Mouse (Mus musculus) heart, embryonic 11.5 days (tissue): Measurements from ENCODE around the gene 2610028H24Rik. TPM values are rescaled to one million over a fixed set of nuclear protein-coding genes. Genes with fewer than 3 reads are reported as not detected.

Source experiments
- ATAC-seq: fragments of 200-750 bp; cut with Nextera tagmentation; replicated peaks from 2 replicates; pipeline ENCODE4 v1.8.0; 2017; ENCODE audit warnings: moderate library complexity; ENCODE audit not compliant: insufficient number of reproducible peaks, low FRiP score, low TSS enrichment
- H3K27ac ChIP-seq: fragments of 300-500 bp; sonication (generic); 2 replicates; pipeline ENCODE4 v1.5.1; 2014; ENCODE audit warnings: mild to moderate bottlenecking, low read depth, low read length
- H3K27me3 ChIP-seq: fragments of 300-500 bp; sonication (generic); 2 replicates; pipeline ENCODE4 v1.6.1; 2014; ENCODE audit warnings: mild to moderate bottlenecking, low read length, mixed read lengths; ENCODE audit not compliant: control insufficient read depth, insufficient read depth
- H3K36me3 ChIP-seq: fragments of 300-500 bp; sonication (generic); 2 replicates; pipeline ENCODE4 v1.6.1; 2014; ENCODE audit warnings: mild to moderate bottlenecking, low read length, moderate library complexity, mixed read lengths; ENCODE audit not compliant: control insufficient read depth, insufficient read depth
- H3K4me1 ChIP-seq: fragments of 300-500 bp; sonication (generic); 2 replicates; pipeline ENCODE4 v1.6.1; 2014; ENCODE audit warnings: low read length; ENCODE audit not compliant: control insufficient read depth, insufficient read depth
- H3K4me2 ChIP-seq: fragments of 300-500 bp; sonication (generic); 2 replicates; pipeline ENCODE4 v1.6.1; 2014; ENCODE audit warnings: mild to moderate bottlenecking, moderate library complexity
- H3K4me3 ChIP-seq: fragments of 300-500 bp; sonication (generic); 2 replicates; pipeline ENCODE4 v1.5.1; 2014; ENCODE audit warnings: low read depth, low read length
- H3K9ac ChIP-seq: fragments of 300-500 bp; sonication (generic); 2 replicates; pipeline ENCODE4 v1.6.1; 2014; ENCODE audit warnings: mild to moderate bottlenecking, low read depth, low read length, moderate library complexity
- H3K9me3 ChIP-seq: fragments of 300-500 bp; sonication (generic); replicated peaks from 2 replicates; pipeline ENCODE4 v1.6.1; 2016; ENCODE audit warnings: low read length; ENCODE audit not compliant: control insufficient read depth
- WGBS: fragments of 180-500 bp; shearing (Covaris S2); extraction: QIAGEN DNeasy Blood & Tissue Kit; methylation state at CpG from one replicate; pipeline ENCODE4 v1.1.7; 2014; ENCODE audit not compliant: insufficient replicate concordance; 5-methylcytosine and 5-hydroxymethylcytosine counted together
- polyA plus RNA-seq: library from polyadenylated mRNA; unstranded; fragments of >200 nt; fragmentation: Nextera tagmentation; extraction: Ambion mirVana; gene quantifications from 2 replicates; pipeline ENCODE4 v1.2.1, GENCODE M21; 2014

Gene 2610028H24Rik
- polyA plus RNA-seq, 1 experiment from 2014 or later, result not detected

DNA sequence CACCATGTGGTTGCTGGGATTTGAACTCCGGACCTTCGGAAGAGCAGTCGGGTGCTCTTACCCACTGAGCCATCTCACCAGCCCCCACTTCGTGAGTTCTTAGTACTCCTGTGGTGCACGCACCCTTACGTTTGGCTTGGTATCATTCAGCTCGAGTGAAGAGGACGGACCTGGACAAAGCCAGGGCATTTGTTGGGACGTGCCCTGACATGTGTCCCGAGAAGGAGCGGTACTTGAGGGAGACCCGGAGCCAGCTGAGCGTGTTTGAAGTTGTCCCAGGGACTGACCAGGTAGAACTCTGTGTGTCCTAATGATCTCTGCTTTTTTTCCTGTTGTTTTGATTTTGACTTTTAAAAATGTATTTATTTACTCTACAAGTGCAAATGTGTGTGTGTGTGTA lies 32.0 kb downstream of the 2610028H24Rik start:
- no peak overlapping the region for H3K27ac ChIP-seq

DNA sequence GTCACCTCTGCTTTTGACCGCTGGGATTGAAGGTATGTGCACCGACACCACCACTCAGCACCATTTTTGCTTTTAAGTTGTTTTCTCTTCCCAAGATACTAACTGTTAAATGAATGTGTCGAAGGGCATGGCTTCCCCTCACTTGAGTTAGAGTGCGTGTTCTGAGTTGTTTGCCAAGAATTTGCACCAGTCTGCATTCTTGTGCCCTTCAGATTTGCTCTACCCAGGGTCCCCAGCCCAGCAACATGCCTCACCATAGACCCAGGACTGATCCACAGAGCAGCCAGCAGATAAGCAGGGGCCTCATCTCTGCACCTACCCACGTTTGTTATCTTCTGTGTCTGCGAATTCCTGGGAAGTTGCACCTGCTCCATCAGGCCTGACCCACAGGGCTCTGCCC lies 32.6 kb downstream of the 2610028H24Rik start:
- no peak for ATAC-seq
- no peak overlapping the region for H3K9ac ChIP-seq
- no peaks in the 10 kb centered on the region for H3K4me1 ChIP-seq
- H3K4me3 ChIP-seq, result no peak overlapping the region
- peaks cover 40% of the 10 kb centered on the region for H3K36me3 ChIP-seq
- H3K9me3 ChIP-seq, result no peaks in the 10 kb centered on the region
- WGBS, result 71% methylated on average over 6 of the region's 6 CpGs
- H3K4me2 ChIP-seq, result no peak overlapping the region
- no peak overlapping the region for H3K27ac ChIP-seq
- no peaks in the 10 kb centered on the region for H3K27me3 ChIP-seq

More for the DNA sequence above, 32.0 kb downstream of the 2610028H24Rik start:
- H3K27me3 ChIP-seq, result no peaks in the 10 kb centered on the region
- H3K9ac ChIP-seq, result no peak overlapping the region
- no peak overlapping the region for H3K4me3 ChIP-seq
- WGBS, result 90% methylated on average over 13 of the region's 13 CpGs
- ATAC-seq, result no peak
- no peaks in the 10 kb centered on the region for H3K9me3 ChIP-seq
- H3K4me1 ChIP-seq, result no peaks in the 10 kb centered on the region
- no peak overlapping the region for H3K4me2 ChIP-seq
- H3K36me3 ChIP-seq, result peaks cover 40% of the 10 kb centered on the region

DNA sequence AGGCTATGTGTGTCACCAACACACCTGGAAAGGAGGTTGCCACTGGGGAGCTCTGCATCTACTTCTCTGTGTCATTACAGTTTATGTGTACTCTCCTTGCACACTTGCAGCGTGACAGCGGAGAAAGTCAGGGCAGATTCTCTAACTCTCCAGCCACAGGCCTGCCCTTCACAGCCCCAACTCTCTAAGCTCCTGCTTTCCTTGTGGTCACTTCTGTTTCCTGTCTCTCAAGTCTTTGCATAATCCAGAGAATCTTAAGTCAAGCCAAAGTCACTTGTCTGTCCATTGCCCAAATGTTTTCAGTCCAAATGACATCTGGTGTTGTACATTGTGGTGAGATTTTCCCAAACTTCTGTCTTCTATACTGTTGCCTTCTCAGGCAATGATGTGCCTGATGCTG lies 37.4 kb downstream of the 2610028H24Rik start:
- H3K4me1 ChIP-seq, result no peaks in the 10 kb centered on the region
- H3K4me2 ChIP-seq, result no peak overlapping the region
- H3K9me3 ChIP-seq, result no peaks in the 10 kb centered on the region
- H3K9ac ChIP-seq, result no peak overlapping the region
- H3K27ac ChIP-seq, result no peak overlapping the region
- 95% methylated on average over 2 of the region's 2 CpGs for WGBS
- no peak for ATAC-seq
- H3K27me3 ChIP-seq, result no peaks in the 10 kb centered on the region
- no peak overlapping the region for H3K4me3 ChIP-seq
- H3K36me3 ChIP-seq, result peaks cover 43% of the 10 kb centered on the region

DNA sequence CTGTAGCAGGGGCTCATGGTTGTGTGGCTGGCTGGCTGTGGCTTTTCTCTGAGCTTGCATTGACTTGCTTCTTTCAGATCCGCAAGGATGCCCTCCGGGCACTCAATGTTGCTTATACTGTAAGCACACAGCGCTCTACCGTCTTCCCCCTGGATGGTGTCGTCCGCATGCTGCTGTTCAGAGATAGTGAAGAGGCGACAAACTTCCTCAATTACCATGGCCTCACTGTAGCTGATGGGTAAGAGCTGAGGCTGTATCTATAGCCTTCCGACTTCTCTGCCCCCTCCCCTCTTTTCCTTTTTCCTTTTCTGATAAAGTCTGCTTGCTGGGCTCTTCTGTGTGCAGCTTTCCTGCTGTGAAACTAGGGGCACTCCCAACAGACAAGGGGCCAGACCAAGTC lies 39.4 kb downstream of the 2610028H24Rik start:
- H3K9me3 ChIP-seq, result no peaks in the 10 kb centered on the region
- no peak for ATAC-seq
- peaks cover 35% of the 10 kb centered on the region for H3K36me3 ChIP-seq
- no peak overlapping the region for H3K4me2 ChIP-seq
- no peaks in the 10 kb centered on the region for H3K4me1 ChIP-seq
- H3K9ac ChIP-seq, result no peak overlapping the region
- H3K27ac ChIP-seq, result no peak overlapping the region
- no peaks in the 10 kb centered on the region for H3K27me3 ChIP-seq
- H3K4me3 ChIP-seq, result no peak overlapping the region
- 76% methylated on average over 8 of the region's 8 CpGs for WGBS

DNA sequence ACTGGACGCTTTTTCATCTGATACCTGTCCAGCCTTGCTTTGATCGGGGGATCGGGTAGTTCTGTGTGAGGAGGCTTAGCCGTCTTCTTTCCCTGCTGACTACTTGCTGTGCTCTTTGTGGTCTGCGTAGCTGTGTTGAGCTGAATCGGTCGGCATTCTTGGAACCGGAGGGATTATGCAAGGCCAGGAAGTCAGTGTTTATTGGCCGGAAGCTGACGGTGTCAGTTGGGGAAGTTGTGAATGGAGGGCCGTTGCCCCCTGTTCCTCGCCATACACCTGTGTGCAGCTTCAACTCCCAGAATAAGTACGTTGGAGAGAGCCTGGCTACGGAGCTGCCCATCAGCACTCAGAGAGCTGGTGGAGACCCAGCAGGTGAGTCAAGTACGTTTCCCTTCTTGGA lies 40.3 kb downstream of the 2610028H24Rik start:
- no peak overlapping the region for H3K4me2 ChIP-seq
- no peaks in the 10 kb centered on the region for H3K27me3 ChIP-seq
- H3K4me3 ChIP-seq, result no peak overlapping the region
- no peaks in the 10 kb centered on the region for H3K4me1 ChIP-seq
- peaks cover 38% of the 10 kb centered on the region for H3K36me3 ChIP-seq
- no peak overlapping the region for H3K9ac ChIP-seq
- ATAC-seq, result no peak
- no peaks in the 10 kb centered on the region for H3K9me3 ChIP-seq
- H3K27ac ChIP-seq, result no peak overlapping the region
- 92% methylated on average over 15 of the region's 15 CpGs for WGBS

DNA sequence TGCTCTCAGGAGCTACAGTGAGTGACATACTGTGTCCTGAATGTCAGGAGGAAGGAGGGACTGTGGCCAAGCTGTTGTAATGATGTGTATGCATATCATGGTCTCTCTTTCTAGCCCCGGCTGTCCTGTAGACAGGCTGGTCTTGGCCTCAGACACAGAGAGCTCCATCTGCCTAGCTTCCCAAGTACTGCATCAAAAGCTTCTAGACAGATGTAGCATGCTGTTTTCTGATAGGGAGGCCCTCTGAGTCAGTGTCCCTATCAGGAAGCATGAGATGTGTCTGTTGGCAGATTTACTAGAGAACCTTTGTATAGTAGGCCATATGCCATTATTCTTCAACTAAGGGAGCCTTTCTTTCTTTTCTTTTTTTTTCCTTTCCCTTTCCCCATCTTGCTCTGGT lies 44.6 kb downstream of the 2610028H24Rik start:
- Histone ChIP-seq H3K4me3 (no peak overlapping the region), H3K9ac (no peak overlapping the region), H3K4me2 (no peak overlapping the region), H3K36me3 (peaks cover 38% of the 10 kb centered on the region), H3K27ac (no peak overlapping the region), H3K4me1 (peaks cover 5% of the 10 kb centered on the region; the same call in 1 of the 2 replicates), H3K27me3 (no peaks in the 10 kb centered on the region), H3K9me3 (no peaks in the 10 kb centered on the region)
- WGBS, result 79% methylated on average over 1 of the region's 1 CpGs
- no peak for ATAC-seq

DNA sequence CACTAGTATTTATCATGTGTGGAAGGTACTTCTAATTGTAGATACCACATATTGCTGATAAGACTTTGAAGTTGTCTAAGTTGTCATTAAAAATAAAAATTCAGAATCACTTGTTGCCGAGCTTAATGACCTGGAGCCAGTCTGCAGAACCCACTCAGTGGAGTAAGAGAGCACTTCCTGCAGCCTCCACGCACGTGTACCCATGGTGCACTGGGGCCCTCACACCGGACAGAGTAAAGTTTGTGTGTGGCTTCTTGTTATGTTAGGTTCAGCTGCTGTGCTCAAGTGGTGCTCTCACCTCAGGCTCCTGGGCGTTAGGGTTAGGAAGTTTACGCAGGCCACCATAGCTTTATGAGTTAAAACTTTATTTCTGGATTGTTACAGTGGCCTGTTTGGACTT lies 46.6 kb downstream of the 2610028H24Rik start:
- H3K36me3 ChIP-seq, result peaks cover 37% of the 10 kb centered on the region
- H3K27me3 ChIP-seq, result no peaks in the 10 kb centered on the region
- no peak for ATAC-seq
- no peak overlapping the region for H3K4me2 ChIP-seq
- peaks cover 5% of the 10 kb centered on the region; the same call in 1 of the 2 replicates for H3K4me1 ChIP-seq
- H3K9ac ChIP-seq, result no peak overlapping the region
- whole genome bisulfite sequencing, result 89% methylated on average over 6 of the region's 6 CpGs
- 0 out of 2 replicates have a peak overlapping the region, but pooled peaks have one; percentile 10 for H3K27ac ChIP-seq
- no peak overlapping the region for H3K4me3 ChIP-seq
- H3K9me3 ChIP-seq, result no peaks in the 10 kb centered on the region

DNA sequence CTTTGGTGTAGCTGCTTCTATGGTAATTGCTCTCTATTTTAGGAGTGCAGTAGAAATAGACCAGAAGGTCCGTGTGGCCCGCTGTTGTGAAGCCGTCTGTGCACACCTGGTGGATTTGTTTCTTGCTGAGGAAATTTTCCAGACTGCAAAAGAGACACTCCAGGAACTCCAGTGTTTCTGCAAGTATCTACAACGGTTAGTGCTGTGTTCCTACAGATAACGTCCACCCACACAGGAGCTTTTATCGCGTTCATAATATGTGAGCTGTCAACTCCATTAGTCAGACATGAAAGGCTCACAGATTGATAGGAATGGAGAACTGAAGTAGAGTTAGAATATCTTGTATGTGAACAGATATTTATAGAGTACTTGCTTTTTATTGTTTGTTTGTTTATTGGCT lies 47.5 kb downstream of the 2610028H24Rik start:
- no peaks in the 10 kb centered on the region for H3K27me3 ChIP-seq
- H3K4me1 ChIP-seq, result peaks cover 5% of the 10 kb centered on the region; the same call in 1 of the 2 replicates
- ATAC-seq, result no peak
- no peak overlapping the region for H3K9ac ChIP-seq
- 0 out of 2 replicates have a peak overlapping the region, but pooled peaks have one; percentile 3 for H3K27ac ChIP-seq
- no peak overlapping the region for H3K4me3 ChIP-seq
- H3K9me3 ChIP-seq, result no peaks in the 10 kb centered on the region
- no peak overlapping the region for H3K4me2 ChIP-seq
- WGBS, result 58% methylated on average over 7 of the region's 7 CpGs
- H3K36me3 ChIP-seq, result peaks cover 35% of the 10 kb centered on the region

DNA sequence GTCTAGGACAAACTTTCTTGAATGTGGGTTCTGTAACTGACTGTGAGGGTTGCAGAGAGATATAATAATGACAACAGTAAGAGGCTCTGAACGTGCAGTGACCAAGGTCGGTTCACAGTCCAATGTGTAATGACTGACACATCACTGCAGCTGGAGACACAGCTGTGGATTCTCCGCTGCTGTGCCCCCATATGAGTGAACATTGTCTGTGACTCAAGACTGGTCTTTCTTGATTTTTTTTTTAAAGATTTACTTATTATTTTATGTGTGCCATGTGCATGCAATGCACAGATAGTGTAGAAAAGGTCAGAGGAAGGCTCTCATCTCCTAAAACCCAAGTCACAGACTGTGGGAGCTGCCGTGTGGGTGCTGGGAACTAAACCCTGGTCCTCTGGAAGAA lies 48.6 kb downstream of the 2610028H24Rik start:
- WGBS, result 90% methylated on average over 4 of the region's 4 CpGs
- Histone ChIP-seq H3K9me3 (no peaks in the 10 kb centered on the region), H3K27ac (no peak overlapping the region), H3K4me3 (no peak overlapping the region), H3K4me1 (peaks cover 5% of the 10 kb centered on the region; the same call in 1 of the 2 replicates), H3K27me3 (no peaks in the 10 kb centered on the region), H3K36me3 (peaks cover 36% of the 10 kb centered on the region), H3K4me2 (no peak overlapping the region), H3K9ac (no peak overlapping the region)
- ATAC-seq, result no peak
